Mouse (Mus musculus) bone marrow macrophage, adult 2 months (primary cell): ENCODE measurements around the gene Slc12a5.

Experiments used
- CTCF ChIP-seq: IDR thresholded peaks from 2 replicates; pipeline ENCODE4 v1.5.1; 2012; ENCODE audit warnings: low read depth, mild to moderate bottlenecking, low read length, moderate library complexity
- POLR2A ChIP-seq: IDR thresholded peaks from 2 replicates; pipeline ENCODE4 v1.6.1; 2012; ENCODE audit warnings: mild to moderate bottlenecking, low read depth, low read length, borderline replicate concordance

GRCm38 (mm10) chr2:165035058-165035431 lies 74.4 kb downstream of the Slc12a5 start:
- TF ChIP-seq CTCF (no peak), POLR2A (no peak)
